Mouse (Mus musculus): ENCODE measurements around the gene 4930568D16Rik. TPM values are rescaled to one million over a fixed set of nuclear protein-coding genes. Genes with fewer than 3 reads are reported as not detected.

Gene 4930568D16Rik
- polyA plus RNA-seq (2015; fragmentation: Nextera tagmentation; extraction: Ambion mirVana): not detected in 2 replicates

DNA sequence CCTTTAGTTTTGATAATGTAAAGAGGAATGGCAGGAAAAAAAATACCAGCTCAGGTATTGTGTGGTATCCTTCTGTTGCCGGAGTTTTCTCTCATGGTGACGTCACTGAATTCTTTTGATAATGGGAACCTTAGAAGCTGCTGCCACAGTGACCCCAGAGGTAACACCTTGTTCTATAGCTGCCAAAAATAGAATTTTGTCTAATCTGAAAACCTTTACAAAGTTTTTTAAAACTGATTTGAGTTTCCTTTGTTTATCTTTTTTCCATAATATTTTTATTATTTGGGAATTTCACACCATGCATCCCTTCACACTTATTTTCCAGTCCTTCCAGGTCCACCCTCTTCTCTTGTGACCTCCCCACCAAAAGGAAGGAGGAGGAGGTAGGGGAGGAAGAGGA is at the start of gene 4930568D16Rik:
Gene 4930568D16Rik, minus strand, starts transcription at position 101 of the 400 bp plus-strand sequence.

DNA sequence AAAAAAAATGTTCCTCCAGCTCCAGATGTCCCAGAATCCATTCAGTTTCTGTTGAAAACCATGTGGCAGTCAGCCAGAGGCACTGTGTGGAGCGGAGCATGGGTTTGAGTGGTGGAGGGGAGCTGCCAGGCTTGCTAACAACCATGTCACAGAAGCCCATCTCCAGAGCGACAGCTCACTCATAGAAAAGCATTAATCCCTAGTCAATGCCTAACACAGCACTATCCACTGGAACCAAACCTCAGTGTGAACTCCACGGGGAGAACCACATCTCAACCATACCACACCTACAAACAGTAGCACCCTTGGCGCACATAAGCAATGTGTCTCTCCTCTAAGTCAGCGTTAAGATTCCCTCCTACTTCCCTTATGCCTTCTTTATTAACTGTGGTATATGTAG is 29.6 kb upstream of the 4930568D16Rik start, which contains the start of gene 4930402F06Rik:
Gene 4930402F06Rik, minus strand, starts transcription at position 80 of the 400 bp plus-strand sequence.

DNA sequence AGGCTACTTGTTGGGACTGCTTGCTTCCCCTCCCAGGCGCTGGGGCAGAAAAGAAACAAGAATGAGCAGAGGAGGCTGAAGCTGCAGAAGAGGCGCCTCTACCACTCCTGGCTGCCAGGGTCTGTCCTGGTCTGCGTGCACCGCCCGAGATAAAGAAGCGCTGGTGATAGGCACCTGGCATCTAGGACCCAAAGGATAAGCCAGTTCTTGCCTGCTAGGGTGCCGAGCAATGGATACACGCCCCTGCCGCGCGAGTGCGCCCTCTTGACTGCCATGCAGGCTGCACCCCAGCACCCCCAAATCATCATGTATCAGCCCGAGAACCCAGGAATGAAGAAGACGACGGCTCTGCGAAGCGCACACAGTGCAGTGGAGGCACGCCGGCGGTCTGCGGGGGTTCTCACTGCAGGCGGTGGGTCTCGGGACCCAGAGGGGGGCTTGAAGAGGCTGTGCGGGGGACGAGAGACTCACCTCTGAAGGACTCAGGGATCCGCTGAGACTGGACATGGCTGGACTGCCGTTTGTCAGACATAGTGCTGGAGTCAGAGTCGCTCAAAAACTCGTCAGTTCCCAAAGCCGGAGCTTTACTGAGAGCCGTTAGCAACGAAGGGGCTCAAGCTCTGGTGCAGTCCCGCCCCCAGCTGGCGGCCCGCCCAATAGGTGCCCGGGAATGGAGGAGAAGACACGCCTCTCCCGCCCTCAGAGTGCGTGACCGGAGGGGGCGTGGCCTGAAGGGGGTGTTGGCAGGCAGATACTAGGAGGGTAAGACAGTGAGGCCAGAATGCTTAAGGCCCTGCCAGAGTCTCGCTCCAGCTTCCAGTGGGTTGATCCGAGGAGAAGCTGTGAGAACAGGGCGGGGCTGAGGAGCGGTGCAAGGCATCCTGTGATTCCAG is 30.9 kb downstream of the 4930568D16Rik start, which contains the start of gene Stom:
Gene Stom, minus strand, starts transcription at position 589 of the 893 bp plus-strand sequence.

Other genes with a start within 250 kb of the 4930568D16Rik start
- gene Rab14, start 166.6 kb downstream of the 4930568D16Rik start, polyA plus RNA-seq (2015; fragmentation: Nextera tagmentation; extraction: Ambion mirVana): 288 and 313 TPM in 2 replicates
- gene Gsn, start 111.3 kb downstream of the 4930568D16Rik start, polyA plus RNA-seq (2015; fragmentation: Nextera tagmentation; extraction: Ambion mirVana): 362 and 480 TPM in 2 replicates
- 45.2 and 56.0 TPM in 2 replicates for gene Stom, start 30.8 kb downstream of the 4930568D16Rik start, polyA plus RNA-seq (2015; fragmentation: Nextera tagmentation; extraction: Ambion mirVana)
- not detected in 2 replicates for gene 4930402F06Rik, start 29.4 kb upstream of the 4930568D16Rik start, polyA plus RNA-seq (2015; fragmentation: Nextera tagmentation; extraction: Ambion mirVana)
- 17.9 and 19.9 TPM in 2 replicates for gene Ggta1, start 95.5 kb upstream of the 4930568D16Rik start, polyA plus RNA-seq (2015; fragmentation: Nextera tagmentation; extraction: Ambion mirVana)
- gene Dab2ip, start 190.5 kb upstream of the 4930568D16Rik start, polyA plus RNA-seq (2015; fragmentation: Nextera tagmentation; extraction: Ambion mirVana): 51.0 and 54.0 TPM in 2 replicates

All from skeletal muscle tissue, postnatal 0 days (tissue).